Mouse (Mus musculus) liver, embryonic 14.5 days (tissue): ENCODE data around the gene Wnt6.

Experiments used
- CTCF ChIP-seq: IDR thresholded peaks from 2 replicates; pipeline ENCODE4 v1.5.1; 2016; ENCODE audit warnings: antibody characterized with exemption, low read depth, control low read depth
- EP300 ChIP-seq: IDR thresholded peaks from 2 replicates; pipeline ENCODE4 v1.6.1; 2016; ENCODE audit warnings: antibody characterized with exemption, low read depth

DNA sequence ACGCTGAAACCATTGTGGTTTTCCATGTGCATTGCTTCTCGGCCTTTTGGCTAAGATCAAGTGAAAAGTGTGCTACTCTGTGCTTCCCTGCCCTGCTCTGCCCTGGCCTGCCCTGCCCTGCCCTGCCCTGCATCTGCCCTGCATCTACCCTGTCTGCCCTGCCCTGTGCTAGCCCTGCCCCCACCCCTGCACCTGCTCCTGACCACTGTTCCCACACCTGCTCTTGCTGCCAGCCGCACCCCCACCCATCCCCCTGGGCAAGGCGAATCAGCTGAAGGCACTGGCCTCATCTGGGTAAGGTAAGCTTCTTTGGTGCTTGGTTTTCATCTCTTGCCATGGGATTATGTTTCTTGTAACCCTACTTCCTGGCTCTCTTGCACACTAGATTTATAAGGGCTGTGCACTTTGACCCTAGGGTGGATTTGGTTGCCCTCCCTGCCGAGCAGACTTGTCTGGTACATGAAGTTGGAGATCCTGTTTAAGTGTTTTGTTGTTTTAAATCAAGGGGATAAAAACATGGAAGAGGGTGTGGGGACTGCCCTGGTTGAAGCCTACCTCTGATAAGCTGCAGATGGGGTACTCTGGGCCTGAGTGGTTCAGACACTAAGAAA lies 17.4 kb upstream of the Wnt6 start:
- TF ChIP-seq CTCF (no peak), EP300 (no peak)
